Mouse (Mus musculus) urinary bladder, postnatal 10 days (tissue): ENCODE results near the gene Fryl.
"Not testable (repeated sequence)": the region's sequence is repeated elsewhere in the genome, so short reads cannot be mapped to it uniquely, and the experiment has no call there.

Source experiments
- DNase-seq: peaks from one replicate; pipeline ENCODE4 v3.0.0; 2022; ENCODE audit warnings: low spot score

The Fryl gene

DNA sequence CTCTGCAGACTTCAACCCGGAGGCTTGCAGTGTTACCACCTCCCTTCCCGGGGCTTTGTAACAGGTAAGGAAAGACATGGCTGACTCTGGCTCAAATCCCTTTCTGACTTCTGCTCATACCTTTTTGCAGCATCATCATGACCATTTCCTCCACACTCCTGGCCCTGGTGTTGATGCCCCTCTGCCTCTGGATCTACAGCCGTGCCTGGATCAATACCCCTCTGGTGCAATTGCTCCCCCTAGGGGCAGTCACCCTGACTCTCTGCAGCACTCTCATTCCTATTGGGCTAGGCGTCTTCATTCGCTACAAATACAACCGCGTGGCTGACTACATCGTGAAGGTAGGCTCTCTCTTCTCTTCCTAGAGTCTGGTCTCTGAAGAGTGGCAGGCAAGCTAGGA is 248.2 kb downstream of the Fryl start:
- DNase-seq = not testable (repeated sequence)

DNA sequence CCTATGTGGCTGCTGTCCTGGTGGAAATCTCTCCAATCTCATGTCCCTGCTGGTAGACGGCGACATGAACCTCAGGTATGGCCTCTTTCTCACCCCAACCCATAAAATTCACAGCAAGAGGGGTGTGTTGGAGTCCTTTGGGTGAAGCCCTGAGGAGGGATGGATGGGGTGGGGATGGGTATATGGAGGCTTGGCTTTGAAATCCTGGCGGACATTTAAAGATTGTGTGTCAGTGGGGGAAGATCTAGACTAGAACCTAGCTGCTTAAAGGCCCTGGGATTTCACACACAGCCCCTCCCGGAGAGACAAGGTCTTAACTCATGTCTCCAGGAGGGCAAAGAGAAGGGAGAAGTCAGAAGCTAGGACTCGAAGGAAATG is 248.8 kb downstream of the Fryl start:
- DNase-seq = no peak

DNA sequence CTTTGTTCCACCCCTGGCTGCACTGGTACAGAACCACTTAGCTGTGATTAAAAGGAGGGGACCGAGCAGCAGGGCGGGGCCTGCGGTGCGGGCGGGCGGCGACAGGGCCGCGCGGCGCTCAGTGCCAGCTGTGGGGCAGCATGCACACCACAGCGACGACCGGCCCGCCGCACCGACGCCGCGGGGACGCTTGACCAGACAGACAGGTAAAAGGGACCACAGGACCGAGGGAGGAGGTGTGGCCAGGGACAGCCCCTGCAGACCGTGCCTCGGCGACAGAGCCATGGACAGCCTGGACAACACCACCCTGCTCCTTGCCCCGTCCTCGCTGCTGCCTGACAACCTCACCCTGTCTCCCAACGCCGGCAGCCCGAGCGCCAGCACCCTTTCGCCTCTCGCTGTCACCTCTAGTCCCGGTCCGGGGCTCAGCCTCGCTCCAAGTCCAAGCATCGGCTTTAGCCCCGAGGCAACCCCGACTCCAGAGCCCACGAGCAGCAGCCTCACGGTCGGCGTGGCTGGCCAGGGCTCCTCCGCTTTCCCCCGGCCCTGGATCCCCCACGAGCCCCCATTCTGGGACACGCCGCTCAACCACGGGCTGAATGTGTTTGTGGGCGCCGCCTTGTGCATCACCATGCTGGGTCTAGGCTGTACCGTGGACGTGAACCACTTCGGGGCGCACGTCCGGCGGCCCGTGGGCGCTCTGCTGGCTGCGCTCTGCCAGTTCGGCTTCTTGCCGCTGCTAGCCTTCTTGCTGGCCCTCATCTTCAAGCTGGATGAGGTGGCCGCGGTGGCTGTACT is 249.4 kb downstream of the Fryl start, which contains the start of gene Slc10a4:
Gene Slc10a4 (plus strand): TSS at position 100 of the 798 bp plus-strand sequence.
- no peak for DNase-seq

DNA sequence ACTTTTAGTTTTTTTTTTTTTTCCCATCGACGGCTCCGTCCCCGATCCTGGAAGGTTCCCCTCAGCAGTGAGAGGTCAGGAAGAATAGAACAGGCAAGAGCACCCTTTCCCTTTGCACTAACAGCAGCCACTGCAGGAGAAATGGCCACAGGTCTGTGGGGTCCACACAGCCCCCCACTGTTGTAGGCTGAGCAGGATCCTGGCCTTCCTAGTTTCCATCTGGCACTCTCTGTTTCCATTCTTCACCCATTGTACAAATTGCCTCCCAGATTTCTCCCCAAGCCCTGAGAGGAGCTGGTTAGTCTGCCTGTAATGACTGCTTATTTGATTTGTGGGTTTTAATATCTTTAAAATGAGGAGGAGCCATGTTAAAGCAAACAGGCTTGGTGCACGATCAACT is 252.4 kb downstream of the Fryl start:
- DNase-seq = no peak

DNA sequence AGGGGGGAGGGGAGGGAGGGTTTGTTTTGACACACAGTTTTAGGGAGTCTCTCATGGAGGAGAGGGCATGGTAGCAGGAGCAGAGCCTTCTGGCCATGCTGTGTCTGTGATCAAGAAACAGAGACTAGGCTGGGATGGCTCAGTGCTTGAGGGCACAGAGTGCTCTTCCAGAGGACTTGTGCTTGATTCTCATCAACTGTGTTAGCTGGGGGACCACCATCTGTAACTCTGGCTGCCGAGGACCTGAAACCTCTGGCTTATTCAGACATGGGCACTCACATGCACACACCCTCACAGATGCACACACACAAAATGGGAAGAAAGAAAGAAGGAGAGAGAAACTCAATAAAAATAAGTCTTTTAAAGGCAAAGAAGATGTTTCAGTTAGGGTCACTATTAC is 257.9 kb downstream of the Fryl start:
- DNase-seq = not testable (repeated sequence)

DNA sequence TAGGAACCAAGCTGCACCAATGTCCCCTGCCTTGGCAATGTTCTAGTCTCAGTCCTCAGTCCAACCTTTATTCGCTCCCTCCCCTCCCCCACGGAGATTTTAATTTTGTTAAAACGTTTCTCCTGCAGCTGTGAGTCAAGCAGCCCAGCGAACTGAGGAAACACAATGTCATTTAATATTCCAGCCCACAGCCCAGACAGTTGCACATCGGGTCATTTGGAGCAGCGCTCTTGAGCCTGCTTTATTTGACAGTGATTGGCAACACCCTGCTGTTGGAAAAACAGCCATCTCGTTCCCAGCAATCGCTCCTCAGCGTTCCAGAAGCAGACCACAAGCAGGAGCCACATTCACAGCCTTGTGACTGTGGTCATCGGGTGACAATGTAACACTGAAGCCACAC is 261.0 kb downstream of the Fryl start:
- DNase-seq = no peak

DNA sequence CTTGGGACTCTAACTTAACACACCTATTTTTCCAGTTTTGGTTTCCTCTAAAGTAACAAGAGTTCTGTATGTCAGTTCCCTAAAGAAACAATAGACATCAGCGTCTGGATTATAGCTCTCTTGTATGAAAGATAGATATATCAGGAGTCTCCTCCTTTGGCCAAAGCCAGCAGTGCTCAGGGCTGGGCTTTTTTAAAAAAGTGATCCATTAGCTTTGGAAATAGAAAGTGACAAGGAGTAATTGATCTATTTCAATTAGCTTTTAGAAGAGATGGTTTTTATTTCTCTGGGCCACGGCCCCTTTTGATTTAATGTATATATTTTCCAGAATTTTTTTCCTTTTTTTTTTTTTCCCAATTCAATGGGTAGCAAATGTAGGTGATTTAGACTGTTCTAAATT is 261.5 kb downstream of the Fryl start:
- no peak for DNase-seq

DNA sequence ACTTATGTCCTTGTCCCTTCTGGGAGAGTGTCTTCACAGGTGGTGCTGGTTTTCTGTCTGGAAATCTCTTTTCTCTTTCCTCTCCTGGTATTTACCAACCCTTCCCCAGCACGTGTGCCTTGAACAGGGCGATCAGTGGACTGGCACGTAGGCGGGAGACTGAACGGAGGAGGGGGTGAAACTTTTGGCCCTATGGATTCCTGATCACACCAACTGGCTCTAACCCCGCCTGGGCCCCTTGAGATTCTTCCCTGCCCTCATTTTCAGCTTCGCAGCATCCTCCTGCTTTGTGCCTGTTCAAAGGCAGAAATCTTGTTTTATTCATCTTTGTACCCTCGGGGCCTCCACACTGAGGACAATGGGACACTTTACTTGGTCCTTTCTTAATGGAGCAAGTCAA is 262.0 kb downstream of the Fryl start:
- no peak for DNase-seq

DNA sequence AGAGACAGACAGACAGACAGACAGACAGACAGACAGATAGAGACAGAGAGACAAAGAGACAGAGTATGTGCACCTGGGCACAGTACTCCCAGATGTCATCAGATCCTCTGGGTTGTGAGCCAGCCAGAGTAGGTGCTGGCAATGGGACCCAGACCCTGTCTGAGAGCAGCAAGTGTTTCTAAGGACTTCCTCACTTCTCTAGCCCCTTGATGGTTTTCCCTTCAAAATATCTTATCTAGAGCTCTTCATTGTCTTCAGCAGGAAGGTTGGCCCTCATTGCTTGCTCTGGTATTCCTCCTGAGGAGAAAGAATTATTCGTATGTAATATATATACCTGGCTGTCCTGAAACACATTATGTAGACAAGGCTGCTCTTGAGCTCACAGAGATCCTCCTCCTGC is 263.9 kb downstream of the Fryl start:
- DNase-seq = no peak

DNA sequence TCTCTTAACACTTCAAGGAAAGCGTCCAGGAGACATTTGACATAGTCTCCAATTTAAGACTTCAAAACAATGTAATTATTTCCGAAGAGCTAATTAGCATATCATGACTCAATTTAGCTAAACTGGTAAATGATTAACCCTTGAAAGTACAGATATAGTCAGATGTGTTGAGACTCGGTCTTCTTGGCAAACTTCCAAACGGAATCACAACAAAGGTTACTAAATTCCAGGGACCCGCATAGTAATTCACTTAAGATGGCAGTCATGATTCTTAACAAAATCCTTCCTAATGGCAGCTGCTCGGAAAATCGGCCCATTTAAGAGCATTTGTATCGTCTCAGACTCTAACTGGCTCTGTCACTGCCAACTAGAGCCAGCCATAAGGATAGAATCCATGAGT is 266.7 kb downstream of the Fryl start:
- no peak for DNase-seq

DNA sequence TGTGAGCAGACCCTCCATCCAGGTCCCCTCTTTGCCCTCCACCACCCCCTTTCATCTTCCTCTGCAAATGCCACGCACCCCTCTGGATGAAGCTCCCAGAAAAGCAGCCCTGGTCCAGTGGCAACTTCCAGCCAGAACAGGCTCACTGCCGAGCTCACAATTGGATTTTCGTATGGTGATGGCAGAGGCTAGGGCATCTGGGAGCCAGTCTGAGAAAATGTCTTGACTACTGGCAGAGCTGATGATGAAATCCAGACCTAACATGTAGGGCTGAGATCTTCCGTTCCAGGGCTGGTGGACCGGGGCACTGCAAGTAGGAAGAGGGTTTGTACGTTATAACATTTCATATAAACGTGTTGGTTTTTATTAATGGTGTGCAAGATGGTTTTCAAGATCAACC is 268.6 kb downstream of the Fryl start:
- DNase-seq = no peak

DNA sequence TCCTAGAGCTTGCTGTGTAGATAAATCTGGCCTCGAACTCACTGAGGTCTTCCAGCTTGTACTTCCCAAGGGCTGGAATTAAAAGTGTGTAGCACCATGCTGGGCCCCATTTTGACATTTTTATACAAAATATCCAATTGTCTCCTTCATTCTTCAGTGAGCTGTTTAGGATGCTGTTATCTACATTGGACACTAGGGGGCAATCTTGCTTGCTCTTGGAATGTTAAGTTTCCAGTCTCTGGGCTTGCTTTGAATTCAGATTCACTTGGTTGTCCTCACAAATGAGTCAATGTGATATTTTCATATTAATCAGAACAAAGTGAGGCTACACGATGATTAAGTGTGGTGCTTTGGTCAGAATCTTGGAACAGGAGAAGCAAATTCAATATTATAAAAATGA is 272.3 kb downstream of the Fryl start:
- DNase-seq = no peak

DNA sequence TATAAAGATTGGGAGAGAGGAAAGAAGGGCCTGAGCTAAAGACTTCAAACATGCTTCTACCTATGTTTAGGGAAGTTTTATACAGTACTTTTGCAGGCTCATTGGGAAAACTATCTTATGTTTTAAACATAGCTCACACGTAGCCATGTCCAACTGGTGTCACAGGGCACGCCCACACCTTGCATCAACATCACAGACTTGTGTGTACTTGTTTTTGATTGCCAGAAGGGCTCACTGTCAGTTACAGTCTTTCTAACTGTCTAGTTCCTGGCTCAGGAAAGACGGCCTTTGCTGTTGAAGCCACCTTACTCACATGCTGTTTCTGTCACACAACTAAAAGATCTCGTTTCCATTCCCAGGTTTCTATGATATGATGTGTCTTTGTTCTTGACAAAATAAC is 279.9 kb downstream of the Fryl start:
- no peak for DNase-seq

DNA sequence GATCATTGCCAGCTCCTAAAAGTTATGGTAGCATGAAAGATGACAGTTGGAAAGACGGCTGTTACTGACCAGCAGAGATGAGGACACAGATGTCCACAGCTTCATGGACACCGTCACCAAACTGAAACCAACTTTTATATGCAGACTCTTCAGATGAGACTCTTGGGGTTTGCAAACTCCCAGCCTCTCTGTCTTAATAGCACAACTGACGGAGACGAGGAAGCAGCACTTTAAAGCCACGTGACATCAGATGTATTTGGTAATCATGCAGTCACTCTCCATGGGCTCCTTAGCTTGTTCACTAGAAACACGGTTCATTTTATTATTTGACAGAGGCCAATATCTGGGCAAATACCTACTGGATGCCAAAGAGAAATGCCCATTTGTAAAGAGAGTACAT is 280.4 kb downstream of the Fryl start:
- no peak for DNase-seq

DNA sequence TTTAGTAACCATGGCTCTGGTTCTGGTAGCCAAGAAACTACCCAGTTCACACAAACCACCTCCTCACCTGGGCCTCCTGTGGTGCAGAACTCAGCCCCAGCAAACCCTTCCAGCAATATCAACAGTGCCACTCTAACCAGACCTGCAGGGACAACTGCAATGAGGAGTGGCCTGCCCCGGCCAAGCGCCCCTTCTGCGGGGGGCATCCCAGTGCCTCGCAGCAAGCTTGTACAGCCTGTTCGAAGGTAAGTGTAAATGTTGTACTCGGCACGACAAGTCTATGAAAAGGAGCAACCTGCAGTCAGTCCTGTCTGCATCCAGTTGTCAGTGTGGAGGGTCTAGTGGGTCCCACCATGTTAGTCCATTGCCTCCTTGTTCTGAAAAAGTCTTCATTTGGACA is 281.8 kb downstream of the Fryl start, which contains the start of gene Gm10135:
Gene Gm10135 (minus strand): TSS at position 101 of the 400 bp plus-strand sequence.
- no peak for DNase-seq

DNA sequence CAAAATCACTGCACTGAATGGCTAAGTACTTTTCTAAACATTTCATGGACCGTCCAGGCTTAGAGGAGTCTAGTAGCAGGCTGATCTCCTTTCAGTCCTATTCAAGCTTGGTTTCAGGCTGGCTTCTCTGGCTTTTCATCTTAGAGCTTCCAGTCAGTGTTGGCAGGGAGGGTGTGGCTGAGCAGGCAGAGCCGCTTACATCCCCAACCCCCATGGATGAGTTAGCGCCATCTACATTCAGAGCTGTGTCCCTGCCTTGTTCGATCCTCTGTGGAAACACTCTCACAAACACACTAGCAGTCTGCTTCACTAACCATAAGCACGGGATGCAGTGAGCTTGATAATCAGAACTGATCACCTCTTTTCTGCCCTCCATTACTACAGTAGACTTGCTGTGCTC is 283.5 kb downstream of the Fryl start:
- DNase-seq = no peak

DNA sequence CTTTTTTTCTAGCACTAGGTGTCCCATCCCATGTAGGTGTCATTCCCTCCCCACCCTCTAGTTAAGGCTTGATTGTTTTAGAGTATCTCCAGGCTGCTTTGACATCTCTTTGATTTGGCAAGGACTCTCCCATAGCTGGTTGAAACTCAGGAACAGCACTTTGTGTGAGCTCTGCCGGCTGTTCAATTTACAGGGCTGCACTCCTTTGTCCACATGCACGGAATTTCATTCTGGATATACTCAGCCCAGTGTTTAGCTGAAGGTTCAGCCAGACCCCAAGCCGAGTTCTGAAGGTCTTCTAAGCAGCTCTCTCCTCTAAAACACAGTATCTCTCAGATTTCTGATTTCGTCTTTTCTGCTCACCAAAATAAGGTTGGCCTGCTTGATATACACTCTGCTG is 284.0 kb downstream of the Fryl start:
- no peak for DNase-seq
